8 mouse cellular contexts compared by ENCODE assay signal in the genomic region with DNA sequence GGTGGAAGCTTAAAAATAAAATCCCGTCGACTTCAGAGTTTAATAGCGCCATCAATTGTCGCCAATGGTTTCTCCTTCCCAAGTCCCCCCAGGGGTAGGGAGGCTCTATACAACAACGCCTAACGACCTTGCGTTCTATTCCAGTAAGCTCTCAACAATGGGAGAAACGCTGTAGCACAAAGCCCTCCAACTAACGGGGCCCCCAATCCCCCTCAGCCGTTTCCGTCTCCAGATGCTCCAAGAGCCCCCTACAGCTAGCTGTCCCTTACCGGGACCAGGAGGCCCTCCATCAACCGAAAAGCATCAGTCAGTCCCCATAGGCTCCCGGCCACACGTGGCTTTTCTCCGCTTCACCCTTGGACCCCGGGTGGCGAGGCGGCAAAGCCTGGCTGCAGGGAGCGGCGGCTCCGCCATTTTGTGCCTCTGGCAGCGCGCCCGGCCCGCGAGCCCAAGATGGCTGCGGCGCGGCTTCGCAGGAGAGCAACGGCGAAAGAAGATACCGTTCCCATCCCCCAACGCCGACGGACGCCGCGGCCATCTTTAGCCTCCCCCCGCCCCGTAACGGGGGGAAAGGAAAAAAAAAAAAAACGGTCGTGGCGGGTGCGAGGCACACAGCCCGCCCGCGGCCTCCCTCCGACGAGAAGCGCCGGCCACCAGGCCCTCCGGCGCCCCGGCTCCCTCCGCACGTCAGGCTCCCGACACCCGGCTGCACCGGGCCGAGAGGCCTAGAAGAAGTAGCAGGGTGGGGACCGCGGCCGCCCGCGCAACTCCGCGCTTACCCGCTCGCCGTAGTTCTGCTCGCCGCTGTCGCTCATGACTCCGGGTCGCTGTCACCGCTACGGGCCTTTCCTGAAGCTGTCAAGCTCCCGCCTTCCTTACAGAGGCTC. TPM values are rescaled to one million over a fixed set of nuclear protein-coding genes. Genes with fewer than 3 reads are reported as not detected.
DNase-seq lines count a peak whose midpoint lies in the region; ATAC-seq and TF ChIP-seq lines count a peak whose summit lies in the region.

No protein-coding gene starts in this region.

- peak overlapping the region; percentile 93 for H3K9ac ChIP-seq in forebrain, postnatal 0 days
- peak overlapping the region; percentile 95 for H3K9ac ChIP-seq in lung, embryonic 15.5 days

- peak; percentile 78 for DNase-seq in G1E (ENCODE audit: low spot score)
- DNase-seq in cerebellum, adult 18-20 months, result peak; percentile 76 to 89
- DNase-seq in forebrain, postnatal 0 days, result peak; percentile 93
- peak; percentile 92 for DNase-seq in heart, postnatal 4 days
- peak; percentile 39 for DNase-seq in layer of hippocampus, adult 9-10 months (ENCODE audit: low spot score)
- peak; percentile 73 for DNase-seq in ovary, adult 18-20 months (ENCODE audit: low spot score)
- DNase-seq in thymus, adult 2 months, result peak; percentile 78

- peak overlapping the region; percentile 78 for H3K4me3 ChIP-seq in G1E (ENCODE audit: low read depth, low read length)
- H3K4me3 ChIP-seq in forebrain, postnatal 0 days (ENCODE audit: low read depth, low read length), result peak overlapping the region; percentile 87
- peak overlapping the region; percentile 88 for H3K4me3 ChIP-seq in lung, embryonic 15.5 days
- H3K4me3 ChIP-seq in thymus, adult 2 months (ENCODE audit: control insufficient read depth, insufficient read depth, low read length), result peak overlapping the region; percentile 96

- no peak for TF ChIP-seq POLR2A in thymus, adult 2 months (IDR thresholded peaks at IDR 0.05; ENCODE audit: control insufficient read depth, extremely low read depth, insufficient read depth, low read length, poor library complexity)

- no peaks in the 10 kb centered on the region for H3K9me3 ChIP-seq in G1E (replicated peaks)
- no peaks in the 10 kb centered on the region for H3K9me3 ChIP-seq in forebrain, postnatal 0 days (ENCODE audit: low read length)
- no peaks in the 10 kb centered on the region for H3K9me3 ChIP-seq in lung, embryonic 15.5 days

- peaks cover 8% of the 10 kb centered on the region for H3K36me3 ChIP-seq in G1E (replicated peaks)
- no peaks in the 10 kb centered on the region for H3K36me3 ChIP-seq in forebrain, postnatal 0 days (ENCODE audit: insufficient read depth)
- H3K36me3 ChIP-seq in lung, embryonic 15.5 days, result no peaks in the 10 kb centered on the region
- H3K36me3 ChIP-seq in thymus, adult 2 months (ENCODE audit: control insufficient read depth, insufficient read depth, low read length), result no peaks in the 10 kb centered on the region

- peaks cover 19% of the 10 kb centered on the region for H3K4me1 ChIP-seq in G1E (ENCODE audit: insufficient read depth, low read depth, low read length)
- peaks cover 10% of the 10 kb centered on the region for H3K4me1 ChIP-seq in forebrain, postnatal 0 days (ENCODE audit: insufficient read depth)
- H3K4me1 ChIP-seq in lung, embryonic 15.5 days, result peaks cover 31% of the 10 kb centered on the region
- H3K4me1 ChIP-seq in thymus, adult 2 months (replicated peaks; ENCODE audit: control insufficient read depth, insufficient read depth, low read length), result peaks cover 6% of the 10 kb centered on the region

- TF ChIP-seq CTCF in G1E (IDR thresholded peaks at IDR 0.05; ENCODE audit: low read depth, low read length), result no peak
- TF ChIP-seq CTCF in forebrain, postnatal 0 days (IDR thresholded peaks at IDR 0.05; ENCODE audit: low read depth), result no peak
- TF ChIP-seq CTCF in thymus, adult 2 months (IDR thresholded peaks at IDR 0.05; ENCODE audit: borderline replicate concordance, control insufficient read depth, extremely low read depth, insufficient read depth, low read length, poor library complexity), result no peak

- peak overlapping the region; percentile 97 for H3K27ac ChIP-seq in forebrain, postnatal 0 days (ENCODE audit: low read depth, low read length)
- peak overlapping the region; percentile 97 for H3K27ac ChIP-seq in lung, embryonic 15.5 days
- peak overlapping the region; percentile 90 for H3K27ac ChIP-seq in thymus, adult 2 months (ENCODE audit: control insufficient read depth, insufficient read depth, low read length)

- under 1% methylated on average over 67 of the region's 81 CpGs for WGBS in forebrain, postnatal 0 days
- WGBS in lung, embryonic 15.5 days, result under 1% methylated on average over 77 of the region's 81 CpGs
- WGBS in thymus, adult 2 months, result under 1% methylated on average over 81 of the region's 81 CpGs

- ATAC-seq in G1E (ENCODE audit: extremely low read depth, insufficient number of reproducible peaks, low FRiP score, poor library complexity, severe bottlenecking), result 0 out of 2 replicates have a peak, but pooled peaks have one; percentile 10
- peak; percentile 63 for ATAC-seq in forebrain, postnatal 0 days
- ATAC-seq in lung, embryonic 15.5 days (ENCODE audit: borderline replicate concordance, extremely low read depth, low FRiP score, low TSS enrichment), result peak; percentile 58

- no peaks in the 10 kb centered on the region for H3K27me3 ChIP-seq in G1E (ENCODE audit: insufficient read depth, low read length)
- no peaks in the 10 kb centered on the region for H3K27me3 ChIP-seq in forebrain, postnatal 0 days (ENCODE audit: insufficient read depth, low read length)
- no peaks in the 10 kb centered on the region for H3K27me3 ChIP-seq in lung, embryonic 15.5 days
- no peaks in the 10 kb centered on the region for H3K27me3 ChIP-seq in thymus, adult 2 months (ENCODE audit: control insufficient read depth, insufficient read depth, low read length)

- peak overlapping the region; percentile 69 for H3K4me2 ChIP-seq in forebrain, postnatal 0 days (ENCODE audit: low read depth)
- peak overlapping the region; percentile 65 for H3K4me2 ChIP-seq in lung, embryonic 15.5 days

RNA-seq across cellular contexts. Expression of gene Tra2b, which starts 0.6 kb away (rescaled TPM):
- 350 and 355 TPM in 2 replicates for total RNA-seq in G1E (2014; fragmentation: Nextera tagmentation)
- total RNA-seq in G1E (2017), result 385 and 499 TPM in 2 replicates
- 95.9 and 106 TPM in 2 replicates for polyA plus RNA-seq in G1E (2012)
- total RNA-seq in forebrain, postnatal 0 days (2014; rRNA removed), result 185 and 216 TPM in 2 replicates
- polyA plus RNA-seq in forebrain, postnatal 0 days (2015; fragmentation: Nextera tagmentation; extraction: Ambion mirVana), result 248 and 267 TPM in 2 replicates
- 100 to 1,000 TPM; 113 to 120 TPM for total RNA-seq in heart, postnatal 4 days (2021)
- polyA plus RNA-seq in lung, embryonic 15.5 days (2015; fragmentation: Nextera tagmentation; extraction: Ambion mirVana), result 421 and 424 TPM in 2 replicates
- polyA plus RNA-seq in thymus, adult 2 months (2012; rRNA removed), result 67.9 and 70.4 TPM in 2 replicates

Comparison
In these comparisons a context has a peak if more than half of its experiments do, and no peak if none do; other contexts are left out.
1. Peak in every context shown above with its lines: DNase-seq, ATAC-seq, H3K4me3 ChIP-seq and H3K27ac ChIP-seq.
2. ATAC-seq: peak in every context shown above with its lines; median percentile 63 in forebrain, postnatal 0 days; 58 in lung, embryonic 15.5 days; 10 in G1E.
3. DNase-seq: peak in every context shown above with its lines; median percentile 93 in forebrain, postnatal 0 days; 92 in heart, postnatal 4 days; 82 in cerebellum, adult 18-20 months; 78 in G1E; 78 in thymus, adult 2 months; 73 in ovary, adult 18-20 months; 39 in layer of hippocampus, adult 9-10 months.